Mouse (Mus musculus) CH12.LX (cell line): ENCODE data around the gene Mrpl52. TPM values are rescaled to one million over a fixed set of nuclear protein-coding genes. Genes with fewer than 3 reads are reported as not detected.

Source experiments
- DNase-seq: peaks from one replicate; pipeline ENCODE4 v3.0.0-alpha.2; 2013; ENCODE audit errors: extremely low read depth
- H3K27ac ChIP-seq: 2 replicates; pipeline ENCODE4 v1.5.1; 2012; ENCODE audit warnings: low read depth, mild to moderate bottlenecking, control low read depth, moderate library complexity; ENCODE audit not compliant: insufficient read depth
- H3K27me3 ChIP-seq: replicated peaks from 2 replicates; pipeline ENCODE3; 2012; ENCODE audit warnings: inconsistent platforms
- H3K36me3 ChIP-seq, 2 experiments: replicated peaks in 1 of 2; 2 replicates each; pipeline versions ENCODE3 to v1.6.1; 2012; ENCODE audit warnings: inconsistent platforms in 1 of 2, low read length in 1 of 2, mild to moderate bottlenecking in 1 of 2, mixed read lengths in 1 of 2, moderate library complexity in 1 of 2; ENCODE audit not compliant: control insufficient read depth in 1 of 2, insufficient read depth in 1 of 2
- H3K4me1 ChIP-seq, 2 experiments: 2 replicates each; pipeline ENCODE4 v1.6.1; 2012; ENCODE audit warnings: inconsistent platforms in 1 of 2, moderate library complexity in 1 of 2; ENCODE audit not compliant: insufficient read depth in 2 of 2, control insufficient read depth in 1 of 2
- H3K4me2 ChIP-seq: 2 replicates; pipeline ENCODE4 v1.6.1; 2012; ENCODE audit warnings: low read depth, mild to moderate bottlenecking, control low read depth; ENCODE audit not compliant: poor library complexity, insufficient read depth, severe bottlenecking
- H3K4me3 ChIP-seq, 3 experiments: fragments of 150-350 bp in 1 of 3; sonication (generic) in 1 of 3; replicated peaks in 1 of 3; 2 replicates each; pipeline versions ENCODE3 to v1.5.1; 2011 to 2012; ENCODE audit warnings: low read depth in 2 of 3, low read length in 2 of 3, mild to moderate bottlenecking in 2 of 3, moderate library complexity in 2 of 3, control low read depth in 1 of 3, improper control_type of control experiment in 1 of 3, inconsistent platforms in 1 of 3, mixed read lengths in 1 of 3; ENCODE audit not compliant: poor library complexity in 1 of 3
- H3K79me2 ChIP-seq: replicated peaks from 2 replicates; pipeline ENCODE4 v1.6.1; 2012; ENCODE audit warnings: mild to moderate bottlenecking, moderate library complexity; ENCODE audit not compliant: control insufficient read depth, poor library complexity, insufficient read depth, severe bottlenecking; ENCODE audit errors: extremely low read depth
- H3K9ac ChIP-seq: 2 replicates; pipeline ENCODE4 v1.6.1; 2012; ENCODE audit warnings: low read depth, mild to moderate bottlenecking, control low read depth, moderate library complexity; ENCODE audit not compliant: insufficient read depth
- H3K9me3 ChIP-seq: replicated peaks from 2 replicates; pipeline ENCODE3; 2012; ENCODE audit warnings: low read length, inconsistent platforms, mixed read lengths
- CHD1 ChIP-seq: IDR thresholded peaks from 2 replicates; pipeline ENCODE4 v1.6.1; 2012; ENCODE audit warnings: low read depth, low read length, improper control_type of control experiment, inconsistent platforms
- EP300 ChIP-seq: IDR thresholded peaks from 2 replicates; pipeline ENCODE4 v1.6.1; 2011; ENCODE audit warnings: low read length, improper control_type of control experiment
- IRF4 ChIP-seq: IDR thresholded peaks from 2 replicates; pipeline ENCODE4 v1.6.1; 2014; ENCODE audit warnings: low read depth, mild to moderate bottlenecking, inconsistent platforms, low read length, improper control_type of control experiment
- JUN ChIP-seq: IDR thresholded peaks from 2 replicates; pipeline ENCODE4 v1.6.1; 2011; ENCODE audit warnings: low read depth, mild to moderate bottlenecking, low read length, improper control_type of control experiment, moderate library complexity; ENCODE audit not compliant: insufficient read depth
- MAX ChIP-seq: IDR thresholded peaks from 2 replicates; pipeline ENCODE4 v1.6.1; 2011; ENCODE audit warnings: low read length, improper control_type of control experiment
- MYC ChIP-seq: IDR thresholded peaks from 2 replicates; pipeline ENCODE4 v1.6.1; 2011; ENCODE audit warnings: low read depth, mild to moderate bottlenecking, improper control_type of control experiment, low read length
- NELFE ChIP-seq: IDR thresholded peaks from 2 replicates; pipeline ENCODE4 v1.6.1; 2011; ENCODE audit warnings: low read depth, low read length, improper control_type of control experiment
- NRF1 ChIP-seq: IDR thresholded peaks from 2 replicates; pipeline ENCODE4 v1.6.1; 2014; ENCODE audit warnings: low read depth, mild to moderate bottlenecking, inconsistent platforms, low read length, improper control_type of control experiment, moderate library complexity
- POLR2A ChIP-seq: IDR thresholded peaks from 2 replicates; pipeline ENCODE4 v1.6.1; 2011; ENCODE audit warnings: low read depth, mild to moderate bottlenecking, improper control_type of control experiment, low read length
- POLR2AphosphoS2 ChIP-seq: IDR thresholded peaks from 2 replicates; pipeline ENCODE4 v1.6.1; 2011; ENCODE audit warnings: low read depth, low read length, improper control_type of control experiment
- SIN3A ChIP-seq: IDR thresholded peaks from 2 replicates; pipeline ENCODE4 v1.6.1; 2012; ENCODE audit warnings: low read length, improper control_type of control experiment, inconsistent platforms
- SMC3 ChIP-seq: IDR thresholded peaks from 2 replicates; pipeline ENCODE4 v1.6.1; 2011; ENCODE audit warnings: low read depth, low read length, improper control_type of control experiment
- ZC3H11A ChIP-seq: IDR thresholded peaks from 2 replicates; pipeline ENCODE4 v1.6.1; 2012; ENCODE audit warnings: low read depth, mild to moderate bottlenecking, inconsistent platforms, low read length, improper control_type of control experiment
- ZNF384 ChIP-seq: IDR thresholded peaks from 2 replicates; pipeline ENCODE4 v1.6.1; 2012; ENCODE audit warnings: low read depth, low read length, improper control_type of control experiment, inconsistent platforms
- dilution Hi-C: fragments of 300-500 bp; cut with MboI; formaldehyde crosslinking; loops from 2 replicates; pipeline ENCODE4 v1.14.3; 2020; ENCODE audit warnings: low sequenced_read_pairs; ENCODE audit not compliant: extremely low pct_unique_long_range_greater_than_20kb, extremely low pct_ligation_motif_present
- in situ Hi-C: fragments of 300-500 bp; cut with MboI; formaldehyde crosslinking; loops from 3 replicates; pipeline ENCODE4 v1.14.3; 2019; ENCODE audit warnings: low sequenced_read_pairs, low pct_ligation_motif_present, low pct_unique_long_range_greater_than_20kb, mixed read lengths
- polyA plus RNA-seq: library from polyadenylated mRNA; unstranded; fragments of >175 nt; gene quantifications from 2 replicates; pipeline ENCODE4 v1.2.1, GENCODE M21; 2012; ENCODE audit warnings: low read depth; ENCODE audit not compliant: insufficient read length
- total RNA-seq, 2 experiments: library from RNA; depleted of rRNA; stranded (reverse); fragments of 300-350 nt in 1 of 2; fragments of >200 nt in 1 of 2; gene quantifications; 2 replicates each; pipeline ENCODE4 v1.2.3; 2012 to 2014

Gene Mrpl52
- total and polyA plus RNA-seq, 3 experiments, result 87.9 to 309 (median 230) TPM

DNA sequence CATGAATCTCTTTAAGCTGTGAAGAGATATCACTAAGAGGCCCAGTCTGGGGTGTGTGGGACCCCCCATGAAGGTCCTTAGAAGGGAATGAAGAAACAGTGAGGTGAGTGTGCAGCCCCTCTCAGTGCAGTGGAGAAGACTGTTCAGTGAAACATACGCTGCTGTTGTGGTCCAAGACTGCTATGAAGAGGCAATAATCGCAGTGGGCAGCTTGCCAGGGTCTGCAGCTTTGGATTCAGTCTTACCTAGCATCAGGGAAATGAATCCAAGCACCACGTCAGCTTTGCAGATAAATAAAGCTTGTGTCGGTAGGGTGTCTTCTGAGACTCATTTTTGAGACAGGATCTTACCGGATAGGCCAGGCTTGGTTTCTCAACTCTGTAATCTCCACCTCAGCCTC is 46.0 kb downstream of the Mrpl52 start:
- DNase-seq, result no peak
- Histone ChIP-seq H3K4me1 (peaks cover 3 to 17% of the 10 kb centered on the region in 2 experiments; a peak in 3 of 4 replicates), H3K36me3 (peaks cover 30 to 46% of the 10 kb centered on the region in 2 experiments), H3K9me3 (no peaks in the 10 kb centered on the region), H3K27me3 (no peaks in the 10 kb centered on the region), H3K79me2 (no peaks in the 10 kb centered on the region), H3K9ac (no peak overlapping the region), H3K27ac (no peak overlapping the region), H3K4me3 (no peak overlapping the region), H3K4me2 (no peak overlapping the region)
- dilution Hi-C loops, result no loop called here
- in situ Hi-C loops, result no loop called here
- TF ChIP-seq ZNF384 (no peak), IRF4 (no peak), SIN3A (no peak), MYC (no peak), CHD1 (no peak), ZC3H11A (no peak), NELFE (no peak), EP300 (no peak), POLR2AphosphoS2 (no peak)

DNA sequence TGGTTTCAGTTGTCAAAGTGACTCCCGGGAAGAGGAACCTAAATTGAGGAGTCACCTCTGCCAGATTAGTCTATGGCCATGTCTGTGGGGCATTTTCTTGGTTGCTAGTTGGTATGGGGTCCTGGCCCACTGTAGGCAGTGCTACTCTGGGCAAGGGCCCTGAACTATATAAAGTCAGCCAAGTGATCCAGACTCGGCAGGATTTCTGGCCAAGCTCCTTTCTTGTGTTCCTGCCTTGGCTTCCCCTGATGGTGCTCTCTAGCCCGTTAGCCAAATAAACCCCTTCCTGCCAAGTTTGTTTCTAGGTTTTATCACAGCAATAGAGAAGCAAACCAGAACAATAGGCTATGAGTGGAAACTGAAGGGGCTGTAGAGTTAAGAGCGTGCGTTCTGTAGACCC is 48.0 kb downstream of the Mrpl52 start:
- H3K4me1 ChIP-seq, result peaks cover 9 to 22% of the 10 kb centered on the region in 2 experiments; a peak in 3 of 4 replicates

DNA sequence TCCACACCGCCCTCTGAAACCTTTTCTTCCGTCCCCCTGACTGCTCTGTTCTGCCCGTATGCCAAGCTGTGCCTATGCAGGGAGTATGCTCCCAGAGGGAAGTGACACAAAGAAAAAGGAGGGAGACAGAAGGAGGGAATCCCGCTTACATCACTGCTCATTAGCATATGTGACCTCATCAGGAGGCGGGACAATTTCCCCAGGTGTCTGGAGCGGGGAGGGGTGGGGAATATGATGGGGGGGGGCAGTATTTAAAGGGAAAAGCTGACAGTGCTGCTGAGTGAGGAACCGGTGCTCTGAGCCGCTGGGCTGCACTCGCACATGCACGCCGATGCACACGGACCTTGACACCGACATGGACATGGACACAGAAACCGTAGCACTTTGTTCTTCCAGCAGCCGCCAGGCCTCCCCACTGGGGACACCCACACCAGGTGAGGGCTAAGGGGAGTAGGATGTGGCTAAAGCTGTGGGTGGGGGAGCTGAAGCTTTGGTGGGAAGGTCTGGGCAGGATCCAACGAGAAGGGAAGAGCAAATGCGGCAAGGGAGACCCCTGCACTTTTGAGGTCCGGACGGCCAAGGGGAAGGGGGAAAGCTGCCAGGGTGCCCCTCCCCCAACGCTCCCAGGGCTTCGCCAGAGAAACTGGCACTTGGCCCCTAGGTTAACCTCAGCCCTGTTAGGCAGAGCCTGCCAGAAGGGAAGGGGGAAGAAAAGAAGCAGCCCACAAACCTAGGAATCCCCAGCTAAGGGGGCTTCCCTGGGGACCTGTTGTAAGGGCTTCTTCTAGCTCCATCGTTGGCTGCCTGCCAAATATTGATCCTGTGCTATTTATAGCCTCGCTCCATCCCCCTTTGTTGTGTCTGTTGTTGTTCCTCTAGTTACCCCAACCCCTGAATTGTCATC is 49.5 kb downstream of the Mrpl52 start, which contains the start of gene Rem2:
Gene Rem2 (plus strand): TSS at position 160 of the 904 bp plus-strand sequence.
- TF ChIP-seq MYC (no peak), EP300 (no peak), JUN (no peak), ZC3H11A (no peak), MAX (no peak), POLR2A (no peak), SMC3 (no peak), NRF1 (no peak)
- Histone ChIP-seq H3K27me3 (no peaks in the 10 kb centered on the region), H3K27ac (no peak within 1 kb of the TSS), H3K4me3 (no peak within 1 kb of the TSS), H3K9me3 (no peaks in the 10 kb centered on the region), H3K36me3 (peaks cover 0 to 11% of the 10 kb centered on the region in 2 experiments), H3K4me2 (no peak within 1 kb of the TSS), H3K4me1 (peaks cover 16 to 32% of the 10 kb centered on the region in 2 experiments), H3K79me2 (no peaks in the 10 kb centered on the region), H3K9ac (no peak within 1 kb of the TSS)
- no peak for DNase-seq
- dilution Hi-C loops, result no loop called here
- in situ Hi-C loops, result no loop called here

More for the DNA sequence above, 48.0 kb downstream of the Mrpl52 start:
- no peak overlapping the region for H3K4me3 ChIP-seq
- H3K36me3 ChIP-seq, result peaks cover 9 to 26% of the 10 kb centered on the region in 2 experiments
- H3K9ac ChIP-seq, result no peak overlapping the region
- no peaks in the 10 kb centered on the region for H3K79me2 ChIP-seq
- no peaks in the 10 kb centered on the region for H3K9me3 ChIP-seq
- no peaks in the 10 kb centered on the region for H3K27me3 ChIP-seq
- no peak for TF ChIP-seq CHD1
- TF ChIP-seq SMC3, result no peak
- in situ Hi-C loops (no loop called here), dilution Hi-C loops (no loop called here)
- DNase-seq, result no peak
- no peak overlapping the region for H3K27ac ChIP-seq
- H3K4me2 ChIP-seq, result no peak overlapping the region
